Mouse (Mus musculus): ENCODE measurements around the gene Tbxas1. TPM values are rescaled to one million over a fixed set of nuclear protein-coding genes. Genes with fewer than 3 reads are reported as not detected.

Tbxas1 gene
- polyA plus RNA-seq, 1 experiment from 2014 or later = 3.4 TPM

- WGBS = 40% methylated on average over 10 of the region's 10 CpGs
- Histone ChIP-seq H3K9me3 (no peaks in the 10 kb centered on the region), H3K9ac (no peak overlapping the region), H3K4me2 (no peak overlapping the region), H3K4me1 (no peaks in the 10 kb centered on the region), H3K36me3 (no peaks in the 10 kb centered on the region), H3K27ac (no peak overlapping the region), H3K4me3 (no peak overlapping the region), H3K27me3 (no peaks in the 10 kb centered on the region)
- no peak for ATAC-seq (ENCODE audit: borderline replicate concordance, extremely low read depth, low FRiP score, low TSS enrichment)
Observed at GRCm38 (mm10) chr6:38986641-38987040, 111.4 kb downstream of the Tbxas1 start.

GRCm38 (mm10) chr6:38992016-38992415, 116.8 kb downstream of the Tbxas1 start:
- Histone ChIP-seq H3K9me3 (no peaks in the 10 kb centered on the region), H3K4me1 (no peaks in the 10 kb centered on the region), H3K27ac (no peak overlapping the region), H3K36me3 (no peaks in the 10 kb centered on the region), H3K4me2 (no peak overlapping the region), H3K27me3 (no peaks in the 10 kb centered on the region), H3K9ac (no peak overlapping the region), H3K4me3 (no peak overlapping the region)
- ATAC-seq (ENCODE audit: borderline replicate concordance, extremely low read depth, low FRiP score, low TSS enrichment) = no peak
- WGBS = 48% methylated on average over 4 of the region's 4 CpGs

GRCm38 (mm10) chr6:38995774-38996173, 120.6 kb downstream of the Tbxas1 start:
- H3K9ac ChIP-seq = no peak overlapping the region
- ATAC-seq (ENCODE audit: borderline replicate concordance, extremely low read depth, low FRiP score, low TSS enrichment) = no peak
- no peaks in the 10 kb centered on the region for H3K36me3 ChIP-seq
- H3K27me3 ChIP-seq = no peaks in the 10 kb centered on the region
- WGBS = 49% methylated on average over 3 of the region's 3 CpGs
- H3K9me3 ChIP-seq = no peaks in the 10 kb centered on the region
- H3K4me2 ChIP-seq = no peak overlapping the region
- H3K4me1 ChIP-seq = no peaks in the 10 kb centered on the region
- H3K27ac ChIP-seq = no peak overlapping the region
- H3K4me3 ChIP-seq = no peak overlapping the region

- WGBS = 62% methylated on average over 4 of the region's 4 CpGs
- no peak for ATAC-seq (ENCODE audit: borderline replicate concordance, extremely low read depth, low FRiP score, low TSS enrichment)
- H3K4me2 ChIP-seq = no peak overlapping the region
- no peak overlapping the region for H3K4me3 ChIP-seq
- no peaks in the 10 kb centered on the region for H3K9me3 ChIP-seq
- no peaks in the 10 kb centered on the region for H3K4me1 ChIP-seq
- H3K9ac ChIP-seq = no peak overlapping the region
- no peaks in the 10 kb centered on the region for H3K36me3 ChIP-seq
- no peak overlapping the region for H3K27ac ChIP-seq
- H3K27me3 ChIP-seq = no peaks in the 10 kb centered on the region
Observed at GRCm38 (mm10) chr6:38997838-38998237, 122.6 kb downstream of the Tbxas1 start.

GRCm38 (mm10) chr6:39003126-39003525, 127.9 kb downstream of the Tbxas1 start:
- 41% methylated on average over 7 of the region's 7 CpGs for WGBS
- Histone ChIP-seq H3K9ac (no peak overlapping the region), H3K27ac (no peak overlapping the region), H3K9me3 (no peaks in the 10 kb centered on the region), H3K27me3 (no peaks in the 10 kb centered on the region), H3K4me2 (no peak overlapping the region), H3K4me3 (no peak overlapping the region), H3K4me1 (no peaks in the 10 kb centered on the region), H3K36me3 (no peaks in the 10 kb centered on the region)
- no peak for ATAC-seq (ENCODE audit: borderline replicate concordance, extremely low read depth, low FRiP score, low TSS enrichment)

GRCm38 (mm10) chr6:39004003-39004473, 128.8 kb downstream of the Tbxas1 start:
- ATAC-seq (ENCODE audit: borderline replicate concordance, extremely low read depth, low FRiP score, low TSS enrichment) = no peak
- Histone ChIP-seq H3K36me3 (no peaks in the 10 kb centered on the region), H3K27me3 (no peaks in the 10 kb centered on the region), H3K9me3 (no peaks in the 10 kb centered on the region), H3K4me2 (no peak overlapping the region), H3K4me1 (no peaks in the 10 kb centered on the region), H3K27ac (no peak overlapping the region), H3K4me3 (no peak overlapping the region), H3K9ac (no peak overlapping the region)
- 69% methylated on average over 12 of the region's 12 CpGs for whole genome bisulfite sequencing

- Histone ChIP-seq H3K4me2 (no peak overlapping the region), H3K9ac (no peak overlapping the region), H3K4me1 (no peaks in the 10 kb centered on the region), H3K27ac (no peak overlapping the region), H3K36me3 (no peaks in the 10 kb centered on the region), H3K9me3 (no peaks in the 10 kb centered on the region), H3K27me3 (no peaks in the 10 kb centered on the region), H3K4me3 (no peak overlapping the region)
- 67% methylated on average over 20 of the region's 20 CpGs for WGBS
- no peak for ATAC-seq (ENCODE audit: borderline replicate concordance, extremely low read depth, low FRiP score, low TSS enrichment)
Observed at GRCm38 (mm10) chr6:39005267-39005944, 130.2 kb downstream of the Tbxas1 start.

GRCm38 (mm10) chr6:39005945-39006572, 130.9 kb downstream of the Tbxas1 start:
- WGBS = 67% methylated on average over 5 of the region's 5 CpGs
- no peaks in the 10 kb centered on the region for H3K36me3 ChIP-seq
- no peak overlapping the region for H3K27ac ChIP-seq
- H3K27me3 ChIP-seq = no peaks in the 10 kb centered on the region
- H3K4me1 ChIP-seq = no peaks in the 10 kb centered on the region
- no peak overlapping the region for H3K9ac ChIP-seq
- H3K9me3 ChIP-seq = no peaks in the 10 kb centered on the region
- no peak overlapping the region for H3K4me2 ChIP-seq
- H3K4me3 ChIP-seq = no peak overlapping the region
- ATAC-seq (ENCODE audit: borderline replicate concordance, extremely low read depth, low FRiP score, low TSS enrichment) = no peak

GRCm38 (mm10) chr6:39007223-39007622, 132.0 kb downstream of the Tbxas1 start:
- WGBS = 48% methylated on average over 5 of the region's 5 CpGs
- Histone ChIP-seq H3K9ac (no peak overlapping the region), H3K27me3 (no peaks in the 10 kb centered on the region), H3K4me3 (no peak overlapping the region), H3K36me3 (no peaks in the 10 kb centered on the region), H3K27ac (no peak overlapping the region), H3K4me1 (no peaks in the 10 kb centered on the region), H3K4me2 (no peak overlapping the region), H3K9me3 (no peaks in the 10 kb centered on the region)
- ATAC-seq (ENCODE audit: borderline replicate concordance, extremely low read depth, low FRiP score, low TSS enrichment) = no peak

GRCm38 (mm10) chr6:39008116-39008515, 132.9 kb downstream of the Tbxas1 start:
- no peaks in the 10 kb centered on the region for H3K4me1 ChIP-seq
- H3K27ac ChIP-seq = no peak overlapping the region
- no peaks in the 10 kb centered on the region for H3K27me3 ChIP-seq
- H3K36me3 ChIP-seq = no peaks in the 10 kb centered on the region
- H3K9me3 ChIP-seq = no peaks in the 10 kb centered on the region
- no peak overlapping the region for H3K4me3 ChIP-seq
- H3K9ac ChIP-seq = no peak overlapping the region
- no peak for ATAC-seq (ENCODE audit: borderline replicate concordance, extremely low read depth, low FRiP score, low TSS enrichment)
- no peak overlapping the region for H3K4me2 ChIP-seq
- 55% methylated on average over 4 of the region's 4 CpGs for whole genome bisulfite sequencing

- H3K27me3 ChIP-seq = no peaks in the 10 kb centered on the region
- ATAC-seq (ENCODE audit: borderline replicate concordance, extremely low read depth, low FRiP score, low TSS enrichment) = no peak
Observed at GRCm38 (mm10) chr6:39013034-39013832, 138.0 kb downstream of the Tbxas1 start.

GRCm38 (mm10) chr6:39017942-39018341, 142.7 kb downstream of the Tbxas1 start:
- H3K9ac ChIP-seq = no peak overlapping the region
- no peaks in the 10 kb centered on the region for H3K36me3 ChIP-seq
- no peak for ATAC-seq (ENCODE audit: borderline replicate concordance, extremely low read depth, low FRiP score, low TSS enrichment)
- whole genome bisulfite sequencing = 77% methylated on average over 11 of the region's 11 CpGs
- no peaks in the 10 kb centered on the region for H3K9me3 ChIP-seq
- no peak overlapping the region for H3K27ac ChIP-seq
- no peak overlapping the region for H3K4me3 ChIP-seq
- no peak overlapping the region for H3K4me2 ChIP-seq
- no peaks in the 10 kb centered on the region for H3K4me1 ChIP-seq
- no peaks in the 10 kb centered on the region for H3K27me3 ChIP-seq

More at GRCm38 (mm10) chr6:39013034-39013832, 138.0 kb downstream of the Tbxas1 start:
- H3K9ac ChIP-seq = no peak overlapping the region
- 85% methylated on average over 10 of the region's 10 CpGs for WGBS
- H3K27ac ChIP-seq = no peak overlapping the region
- no peak overlapping the region for H3K4me3 ChIP-seq
- H3K36me3 ChIP-seq = no peaks in the 10 kb centered on the region
- no peaks in the 10 kb centered on the region for H3K4me1 ChIP-seq
- no peaks in the 10 kb centered on the region for H3K9me3 ChIP-seq
- H3K4me2 ChIP-seq = no peak overlapping the region
